Mouse (Mus musculus): ENCODE results near the gene Fam214a.

DNA sequence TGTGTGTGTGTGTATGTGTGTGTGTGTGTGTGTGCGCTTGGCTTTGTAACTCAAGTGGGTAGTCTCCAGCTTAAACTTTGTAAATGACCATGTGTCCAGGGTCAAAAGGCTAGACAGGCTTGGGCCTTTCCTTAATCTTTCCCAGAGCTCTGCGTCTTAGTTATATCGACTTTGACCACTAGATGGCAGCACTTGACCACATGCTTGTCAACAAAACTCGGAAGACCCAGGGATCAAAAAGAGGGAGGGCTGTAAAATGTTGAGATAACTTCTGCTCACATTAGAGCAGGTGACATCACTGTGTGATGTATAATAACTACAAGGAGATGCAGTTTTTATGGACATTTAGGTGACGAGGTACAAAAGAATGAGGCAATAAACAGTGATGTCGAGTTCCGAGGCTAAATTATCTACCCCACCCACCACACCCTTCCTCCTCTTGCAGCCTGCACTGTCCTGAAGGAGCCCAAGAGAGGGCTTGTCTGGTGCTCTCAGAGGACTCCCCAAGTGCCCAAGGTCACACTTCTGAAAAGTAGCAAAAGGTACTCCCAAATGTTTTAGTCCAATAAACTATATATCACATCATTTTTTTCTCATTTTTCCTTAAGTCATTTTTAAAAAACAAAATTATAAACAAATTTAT is 47.7 kb upstream of the Fam214a start:
- TF ChIP-seq CTCF (IDR thresholded peaks at IDR 0.05; ENCODE audit: low read depth, low read length) (peak; percentile 67), POLR2A (IDR thresholded peaks at IDR 0.05; ENCODE audit: extremely low read depth, insufficient read depth, low read length) (no peak)
